Mouse (Mus musculus) hindbrain, embryonic 15.5 days (tissue): ENCODE measurements around the gene Sipa1l3. TPM values are rescaled to one million over a fixed set of nuclear protein-coding genes. Genes with fewer than 3 reads are reported as not detected.

Experiments used
- ATAC-seq: fragments of 200-750 bp; cut with Nextera tagmentation; 2 replicates; pipeline ENCODE4 v1.8.0; 2017; ENCODE audit warnings: low read depth, moderate number of reproducible peaks, moderate TSS enrichment; ENCODE audit not compliant: low FRiP score
- H3K27ac ChIP-seq: fragments of 300-500 bp; sonication (generic); replicated peaks from 2 replicates; pipeline ENCODE4 v1.5.1; 2015; ENCODE audit warnings: mild to moderate bottlenecking, inconsistent platforms
- H3K27me3 ChIP-seq: fragments of 300-500 bp; sonication (generic); 2 replicates; pipeline ENCODE4 v1.6.1; 2015; ENCODE audit warnings: control low read depth, inconsistent platforms
- H3K36me3 ChIP-seq: fragments of 300-500 bp; sonication (generic); 2 replicates; pipeline ENCODE4 v1.6.1; 2015; ENCODE audit warnings: control low read depth, inconsistent platforms
- H3K4me1 ChIP-seq: fragments of 300-500 bp; sonication (generic); replicated peaks from 2 replicates; pipeline ENCODE4 v1.6.1; 2015; ENCODE audit warnings: control low read depth, inconsistent platforms
- H3K4me2 ChIP-seq: fragments of 300-500 bp; sonication (generic); 2 replicates; pipeline ENCODE4 v1.6.1; 2015; ENCODE audit warnings: moderate library complexity, mild to moderate bottlenecking, inconsistent platforms
- H3K4me3 ChIP-seq: fragments of 300-500 bp; sonication (generic); 2 replicates; pipeline ENCODE4 v1.5.1; 2015; ENCODE audit warnings: mild to moderate bottlenecking, inconsistent platforms
- H3K9ac ChIP-seq: fragments of 300-500 bp; sonication (generic); 2 replicates; pipeline ENCODE4 v1.6.1; 2015; ENCODE audit warnings: inconsistent platforms
- H3K9me3 ChIP-seq: fragments of 300-500 bp; sonication (generic); 2 replicates; pipeline ENCODE4 v1.6.1; 2016; ENCODE audit warnings: control low read depth, inconsistent platforms
- WGBS: fragments of 180-500 bp; shearing (Covaris S2); methylation state at CpG from one replicate; pipeline ENCODE4 v1.1.7; 2015; 5-methylcytosine and 5-hydroxymethylcytosine counted together
- polyA plus RNA-seq: library from polyadenylated mRNA; unstranded; fragments of >200 nt; fragmentation: Nextera tagmentation; extraction: Ambion mirVana; gene quantifications from 2 replicates; pipeline ENCODE4 v1.2.1, GENCODE M21; 2015

The Sipa1l3 gene
- polyA plus RNA-seq, 1 experiment from 2014 or later = 23.3 TPM

GRCm38 (mm10) chr7:29452991-29453741 is 65.3 kb downstream of the Sipa1l3 start:
- H3K4me1 ChIP-seq = peaks cover 25% of the 10 kb centered on the region
- no peak overlapping the region for H3K4me3 ChIP-seq
- ATAC-seq = peak; percentile 74
- no peaks in the 10 kb centered on the region for H3K9me3 ChIP-seq
- 8% methylated on average over 18 of the region's 18 CpGs for WGBS
- H3K27ac ChIP-seq = peak overlapping the region; percentile 74
- no peaks in the 10 kb centered on the region for H3K27me3 ChIP-seq
- peak overlapping the region; percentile 27 for H3K4me2 ChIP-seq
- no peak overlapping the region for H3K9ac ChIP-seq
- no peaks in the 10 kb centered on the region for H3K36me3 ChIP-seq

DNA sequence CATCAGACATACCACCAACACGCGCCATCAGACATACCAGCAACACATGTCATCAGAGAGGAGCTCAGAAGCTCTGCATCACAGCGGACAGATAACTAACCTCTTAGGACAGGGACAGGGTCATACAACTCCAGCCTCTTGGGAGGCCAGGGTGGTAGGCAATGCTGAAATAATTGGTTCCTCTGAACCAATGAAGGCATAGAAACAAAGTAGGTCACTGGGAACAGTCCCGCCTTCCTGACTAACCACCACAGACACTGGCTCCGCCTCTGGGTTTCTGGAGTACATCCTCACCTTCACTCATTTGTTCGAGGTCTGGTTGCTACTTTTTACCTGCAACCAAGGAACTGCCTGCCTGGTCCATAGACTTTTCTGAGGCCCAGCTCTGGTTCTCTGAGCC is 66.1 kb downstream of the Sipa1l3 start:
- H3K4me2 ChIP-seq = peak overlapping the region; percentile 27; the same call in 1 of the 2 replicates
- H3K9ac ChIP-seq = no peak overlapping the region

GRCm38 (mm10) chr7:29450175-29450574 is 68.3 kb downstream of the Sipa1l3 start:
- H3K4me3 ChIP-seq = no peak overlapping the region
- no peaks in the 10 kb centered on the region for H3K36me3 ChIP-seq
- no peak overlapping the region for H3K9ac ChIP-seq
- WGBS = 84% methylated on average over 5 of the region's 5 CpGs
- no peak for ATAC-seq
- H3K27ac ChIP-seq = no peak overlapping the region
- peaks cover 25% of the 10 kb centered on the region for H3K4me1 ChIP-seq
- no peak overlapping the region for H3K4me2 ChIP-seq
- H3K9me3 ChIP-seq = no peaks in the 10 kb centered on the region
- H3K27me3 ChIP-seq = no peaks in the 10 kb centered on the region

More for the DNA sequence above, 66.1 kb downstream of the Sipa1l3 start:
- Histone ChIP-seq H3K9me3 (no peaks in the 10 kb centered on the region), H3K27ac (peak overlapping the region; percentile 74), H3K36me3 (no peaks in the 10 kb centered on the region), H3K4me3 (no peak overlapping the region), H3K27me3 (no peaks in the 10 kb centered on the region), H3K4me1 (peaks cover 25% of the 10 kb centered on the region)
- ATAC-seq = no peak
- WGBS = 89% methylated on average over 6 of the region's 6 CpGs

GRCm38 (mm10) chr7:29448830-29449229 is 69.6 kb downstream of the Sipa1l3 start:
- 97% methylated on average over 6 of the region's 6 CpGs for WGBS
- no peaks in the 10 kb centered on the region for H3K9me3 ChIP-seq
- ATAC-seq = no peak
- peaks cover 32% of the 10 kb centered on the region for H3K4me1 ChIP-seq
- no peak overlapping the region for H3K4me3 ChIP-seq
- H3K27me3 ChIP-seq = no peaks in the 10 kb centered on the region
- H3K9ac ChIP-seq = no peak overlapping the region
- no peak overlapping the region for H3K4me2 ChIP-seq
- no peaks in the 10 kb centered on the region for H3K36me3 ChIP-seq
- H3K27ac ChIP-seq = no peak overlapping the region

DNA sequence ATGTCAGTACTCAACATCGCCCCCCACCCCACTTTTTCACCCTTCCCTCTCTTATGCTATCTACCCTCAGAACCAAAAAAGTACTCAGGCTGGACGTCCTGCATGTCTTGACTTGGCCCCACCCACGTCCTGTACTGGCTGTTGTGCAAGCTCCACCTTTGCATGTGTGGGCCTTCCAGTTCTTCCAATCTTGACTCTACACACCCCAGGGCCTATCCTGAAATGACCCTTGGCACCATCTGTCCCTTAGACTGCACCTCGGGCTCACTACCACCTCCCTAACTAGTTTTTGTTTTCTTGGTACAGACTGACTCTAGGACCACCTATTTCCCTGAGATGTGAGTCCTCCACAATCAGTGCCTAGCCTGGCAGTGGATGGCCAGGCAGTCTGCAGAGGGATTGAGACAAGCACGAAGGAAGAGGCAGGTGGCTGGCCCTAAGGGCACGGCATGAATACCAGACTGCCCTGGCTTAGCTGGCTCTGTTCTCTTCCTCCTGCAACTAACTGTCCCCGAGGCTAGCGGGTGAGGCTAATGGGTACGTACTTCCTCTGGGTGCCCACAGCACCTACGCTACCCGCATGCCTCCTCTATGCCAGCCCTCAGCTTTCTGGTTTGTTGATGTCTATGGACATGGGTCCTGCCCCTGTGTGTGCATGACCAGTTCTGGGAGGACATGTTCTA is 71.2 kb downstream of the Sipa1l3 start:
- Histone ChIP-seq H3K27me3 (no peaks in the 10 kb centered on the region), H3K4me1 (peaks cover 18% of the 10 kb centered on the region), H3K9ac (no peak overlapping the region), H3K27ac (no peak overlapping the region), H3K4me2 (no peak overlapping the region), H3K36me3 (no peaks in the 10 kb centered on the region), H3K4me3 (no peak overlapping the region), H3K9me3 (no peaks in the 10 kb centered on the region)
- ATAC-seq = no peak
- WGBS = 84% methylated on average over 11 of the region's 11 CpGs

- Histone ChIP-seq H3K4me3 (no peak overlapping the region), H3K4me2 (no peak overlapping the region), H3K27ac (no peak overlapping the region), H3K36me3 (no peaks in the 10 kb centered on the region), H3K4me1 (peaks cover 23% of the 10 kb centered on the region; the same call in 1 of the 2 replicates), H3K27me3 (no peaks in the 10 kb centered on the region), H3K9me3 (no peaks in the 10 kb centered on the region), H3K9ac (no peak overlapping the region)
- ATAC-seq = no peak
- 86% methylated on average over 4 of the region's 4 CpGs for WGBS
Measured at GRCm38 (mm10) chr7:29446156-29446555, 72.3 kb downstream of the Sipa1l3 start.

GRCm38 (mm10) chr7:29444527-29444926 is 73.9 kb downstream of the Sipa1l3 start:
- no peak overlapping the region for H3K4me2 ChIP-seq
- H3K36me3 ChIP-seq = no peaks in the 10 kb centered on the region
- no peak for ATAC-seq
- H3K27ac ChIP-seq = peak overlapping the region; percentile 59
- 78% methylated on average over 5 of the region's 5 CpGs for WGBS
- H3K27me3 ChIP-seq = no peaks in the 10 kb centered on the region
- no peaks in the 10 kb centered on the region for H3K9me3 ChIP-seq
- no peak overlapping the region for H3K9ac ChIP-seq
- H3K4me3 ChIP-seq = no peak overlapping the region
- peaks cover 30% of the 10 kb centered on the region; the same call in 1 of the 2 replicates for H3K4me1 ChIP-seq

DNA sequence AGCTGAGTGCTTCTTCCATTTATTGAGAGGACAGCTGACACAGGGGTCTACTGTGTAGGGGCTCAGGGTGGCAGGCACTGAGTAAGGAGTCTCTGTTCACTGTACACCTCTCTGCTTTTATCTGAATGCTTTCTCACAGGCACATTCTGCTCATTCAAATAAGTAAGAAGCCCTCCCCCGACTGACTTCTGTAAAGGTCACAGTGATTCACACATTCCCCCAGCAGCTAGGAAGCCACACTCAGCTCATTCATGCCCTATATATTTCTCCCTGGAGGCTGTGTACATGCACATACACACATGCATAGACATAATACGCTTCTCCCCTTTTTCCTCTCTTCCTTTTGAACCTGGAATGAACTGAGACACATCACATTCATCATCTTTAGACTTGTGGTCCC is 74.4 kb downstream of the Sipa1l3 start:
- Histone ChIP-seq H3K9ac (no peak overlapping the region), H3K4me1 (peaks cover 33% of the 10 kb centered on the region), H3K27me3 (no peaks in the 10 kb centered on the region), H3K4me3 (no peak overlapping the region), H3K4me2 (no peak overlapping the region), H3K27ac (0 out of 2 replicates have a peak overlapping the region, but pooled peaks have one; percentile 25), H3K36me3 (no peaks in the 10 kb centered on the region), H3K9me3 (no peaks in the 10 kb centered on the region)
- no peak for ATAC-seq
- 60% methylated on average over 2 of the region's 2 CpGs for WGBS

DNA sequence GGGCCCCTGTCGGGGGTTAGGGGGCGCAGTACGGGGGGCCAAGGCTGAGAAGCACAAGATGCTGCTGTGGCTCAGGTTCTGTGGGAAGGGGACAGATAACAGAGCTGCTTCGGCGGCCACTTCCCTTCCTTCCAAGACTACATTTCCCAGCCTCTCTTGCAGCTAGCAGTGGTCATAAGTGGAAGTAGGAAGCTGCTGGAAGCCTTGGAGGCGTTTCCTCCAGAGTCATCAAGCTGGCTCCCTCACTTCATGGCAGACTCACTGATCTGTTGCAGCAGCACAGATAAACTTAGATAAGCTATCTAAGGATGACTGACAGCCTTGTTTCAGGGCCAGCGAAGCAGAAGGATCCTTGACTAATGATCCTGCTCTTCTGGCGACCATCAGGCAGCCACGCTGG is 76.6 kb downstream of the Sipa1l3 start:
- Histone ChIP-seq H3K27ac (0 out of 2 replicates have a peak overlapping the region, but pooled peaks have one; percentile 32), H3K4me1 (peaks cover 47% of the 10 kb centered on the region), H3K9me3 (no peaks in the 10 kb centered on the region), H3K36me3 (no peaks in the 10 kb centered on the region), H3K9ac (0 out of 2 replicates have a peak overlapping the region, but pooled peaks have one; percentile 22), H3K4me3 (no peak overlapping the region), H3K27me3 (no peaks in the 10 kb centered on the region), H3K4me2 (no peak overlapping the region)
- 57% methylated on average over 9 of the region's 9 CpGs for WGBS
- ATAC-seq = no peak

- WGBS = 49% methylated on average over 9 of the region's 9 CpGs
- H3K27ac ChIP-seq = 0 out of 2 replicates have a peak overlapping the region, but pooled peaks have one; percentile 5
- no peak overlapping the region for H3K4me3 ChIP-seq
- no peaks in the 10 kb centered on the region for H3K36me3 ChIP-seq
- ATAC-seq = no peak
- no peaks in the 10 kb centered on the region for H3K9me3 ChIP-seq
- H3K9ac ChIP-seq = no peak overlapping the region
- no peak overlapping the region for H3K4me2 ChIP-seq
- peaks cover 47% of the 10 kb centered on the region for H3K4me1 ChIP-seq
- H3K27me3 ChIP-seq = no peaks in the 10 kb centered on the region
Measured at GRCm38 (mm10) chr7:29441151-29441550, 77.3 kb downstream of the Sipa1l3 start.

- 68% methylated on average over 16 of the region's 16 CpGs for WGBS
Measured at GRCm38 (mm10) chr7:29438655-29439282, 79.7 kb downstream of the Sipa1l3 start.

DNA sequence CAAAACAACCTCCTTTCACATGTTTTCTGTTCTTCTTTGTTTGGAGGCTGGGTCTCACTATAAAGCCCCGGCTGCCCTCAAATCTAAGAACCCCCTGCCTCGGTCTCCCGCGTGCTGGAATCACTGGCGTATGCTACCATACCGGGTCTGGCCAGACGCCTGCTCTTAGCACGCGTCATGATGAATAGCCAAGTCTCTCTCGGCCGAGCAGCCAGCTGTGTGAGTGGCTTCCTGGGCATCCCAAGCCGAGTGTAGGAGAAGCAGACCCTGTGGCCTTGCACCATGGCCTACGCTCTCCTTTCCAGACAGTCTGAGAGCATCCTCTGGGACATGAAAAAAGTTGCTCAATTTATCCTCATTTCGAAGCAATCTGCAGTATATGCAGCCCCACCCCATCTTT is 80.2 kb downstream of the Sipa1l3 start:
- Histone ChIP-seq H3K27me3 (no peaks in the 10 kb centered on the region), H3K4me1 (peaks cover 42% of the 10 kb centered on the region), H3K4me3 (no peak overlapping the region), H3K36me3 (no peaks in the 10 kb centered on the region), H3K27ac (peak overlapping the region; percentile 78), H3K9ac (no peak overlapping the region), H3K4me2 (no peak overlapping the region), H3K9me3 (no peaks in the 10 kb centered on the region)
- ATAC-seq = no peak
- WGBS = 75% methylated on average over 14 of the region's 14 CpGs

More at GRCm38 (mm10) chr7:29438655-29439282, 79.7 kb downstream of the Sipa1l3 start:
- Histone ChIP-seq H3K4me2 (no peak overlapping the region), H3K27me3 (no peaks in the 10 kb centered on the region), H3K9me3 (no peaks in the 10 kb centered on the region), H3K36me3 (no peaks in the 10 kb centered on the region), H3K9ac (no peak overlapping the region), H3K4me1 (peaks cover 37% of the 10 kb centered on the region), H3K27ac (peak overlapping the region; percentile 78), H3K4me3 (no peak overlapping the region)
- peak; percentile 44 for ATAC-seq
